8 mouse cellular contexts compared by ENCODE assay signal in the genomic region with DNA sequence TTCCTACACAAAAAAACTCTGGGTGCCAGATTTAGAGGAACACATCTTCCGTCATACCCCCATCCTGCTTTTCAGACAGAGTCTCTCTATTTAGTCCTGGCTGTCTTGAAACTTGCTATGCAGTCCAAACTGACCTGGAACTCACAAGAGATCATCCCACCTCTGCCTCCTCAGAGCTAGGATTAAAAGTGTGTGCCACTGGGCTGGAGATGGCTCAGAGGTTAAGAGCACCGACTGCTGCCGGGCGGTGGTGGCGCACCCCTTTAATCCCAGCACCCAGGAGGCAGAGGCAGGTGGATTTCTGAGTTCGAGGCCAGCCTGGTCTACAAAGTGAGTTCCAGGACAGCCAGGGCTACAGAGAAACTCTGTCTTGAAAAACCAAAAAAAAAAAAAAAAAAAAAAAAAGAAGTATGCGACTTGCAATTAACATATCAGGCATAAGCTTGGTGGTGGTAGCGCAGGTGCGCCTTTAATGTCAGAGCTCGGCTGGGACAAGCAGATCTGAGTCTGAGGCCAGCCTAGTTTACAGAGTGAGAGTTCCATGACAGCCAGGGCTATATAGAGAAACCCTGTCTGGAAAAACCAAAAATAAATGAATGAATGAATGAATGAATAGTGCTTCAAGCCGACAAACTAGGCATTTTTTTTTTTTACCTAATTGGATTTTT. TPM values are rescaled to one million over a fixed set of nuclear protein-coding genes. Genes with fewer than 3 reads are reported as not detected.
A peak's percentile ranks its signal among the peaks of the same experiment; 100 is the strongest.
DNase-seq lines count a peak whose midpoint lies in the region; ATAC-seq and TF ChIP-seq lines count a peak whose summit lies in the region.

No protein-coding gene starts in this region.

- H3K36me3 ChIP-seq in heart, embryonic 10.5 days, result peaks cover 10% of the 10 kb centered on the region
- peaks cover 41% of the 10 kb centered on the region for H3K36me3 ChIP-seq in E14TG2a.4 (ENCODE audit: insufficient read depth, low read length)
- peaks cover 9% of the 10 kb centered on the region; the same call in 1 of the 2 replicates for H3K36me3 ChIP-seq in forebrain, embryonic 12.5 days (replicated peaks)
- H3K36me3 ChIP-seq in liver, embryonic 13.5 days, result peaks cover 15% of the 10 kb centered on the region
- peaks cover 2% of the 10 kb centered on the region for H3K36me3 ChIP-seq in thymus, adult 2 months (ENCODE audit: control insufficient read depth, insufficient read depth, low read length)

- no peaks in the 10 kb centered on the region for H3K27me3 ChIP-seq in heart, embryonic 10.5 days (ENCODE audit: insufficient read depth, poor library complexity, severe bottlenecking)
- H3K27me3 ChIP-seq in E14TG2a.4 (ENCODE audit: insufficient read depth, low read length), result no peaks in the 10 kb centered on the region
- H3K27me3 ChIP-seq in forebrain, embryonic 12.5 days, result no peaks in the 10 kb centered on the region
- no peaks in the 10 kb centered on the region for H3K27me3 ChIP-seq in liver, embryonic 13.5 days
- H3K27me3 ChIP-seq in thymus, adult 2 months (ENCODE audit: control insufficient read depth, insufficient read depth, low read length), result no peaks in the 10 kb centered on the region

- no peak overlapping the region for H3K27ac ChIP-seq in heart, embryonic 10.5 days
- no peak overlapping the region for H3K27ac ChIP-seq in forebrain, embryonic 12.5 days
- H3K27ac ChIP-seq in liver, embryonic 13.5 days, result peak overlapping the region; percentile 94; the same call in 1 of the 2 replicates
- no peak overlapping the region for H3K27ac ChIP-seq in thymus, adult 2 months (ENCODE audit: control insufficient read depth, insufficient read depth, low read length)

- no peak for TF ChIP-seq CTCF in E14TG2a.4 (conservative IDR thresholded peaks at IDR 0.05; ENCODE audit: low read length)
- TF ChIP-seq CTCF in thymus, adult 2 months (IDR thresholded peaks at IDR 0.05; ENCODE audit: borderline replicate concordance, control insufficient read depth, extremely low read depth, insufficient read depth, low read length, poor library complexity), result no peak

- ATAC-seq in forebrain, embryonic 12.5 days (ENCODE audit: low FRiP score), result no peak
- no peak for ATAC-seq in liver, embryonic 13.5 days (ENCODE audit: low read depth)

- peak overlapping the region; percentile 97 for H3K4me3 ChIP-seq in heart, embryonic 10.5 days
- peak overlapping the region; percentile 99 for H3K4me3 ChIP-seq in E14TG2a.4 (replicated peaks; ENCODE audit: low read length)
- H3K4me3 ChIP-seq in forebrain, embryonic 12.5 days (replicated peaks), result peak overlapping the region; percentile 94
- H3K4me3 ChIP-seq in liver, embryonic 13.5 days (replicated peaks), result peak overlapping the region; percentile 93
- H3K4me3 ChIP-seq in thymus, adult 2 months (ENCODE audit: control insufficient read depth, insufficient read depth, low read length), result peak overlapping the region; percentile 28

- WGBS in heart, embryonic 10.5 days, result 32% methylated on average over 11 of the region's 11 CpGs
- WGBS in forebrain, embryonic 12.5 days, result 32% methylated on average over 11 of the region's 11 CpGs
- 15% methylated on average over 11 of the region's 11 CpGs for WGBS in liver, embryonic 13.5 days (ENCODE audit: insufficient replicate concordance)
- WGBS in thymus, adult 2 months, result 8% methylated on average over 11 of the region's 11 CpGs

- no peak for DNase-seq in heart, embryonic 10.5 days (ENCODE audit: low spot score)
- DNase-seq in heart, adult 18-20 months, result no peak
- peak; percentile 13 for DNase-seq in liver, embryonic 13.5 days
- DNase-seq in thymus, adult 2 months, result peak; percentile 47
- DNase-seq in ovary, postnatal 36 days (ENCODE audit: low spot score), result no peak
- no peak for DNase-seq in frontal cortex, postnatal 10 days (ENCODE audit: low spot score in 2 of 2)

- H3K4me1 ChIP-seq in heart, embryonic 10.5 days, result peaks cover 20% of the 10 kb centered on the region
- peaks cover 47% of the 10 kb centered on the region for H3K4me1 ChIP-seq in E14TG2a.4 (replicated peaks; ENCODE audit: low read depth, low read length)
- peaks cover 25% of the 10 kb centered on the region for H3K4me1 ChIP-seq in forebrain, embryonic 12.5 days
- peaks cover 43% of the 10 kb centered on the region for H3K4me1 ChIP-seq in liver, embryonic 13.5 days (replicated peaks)
- H3K4me1 ChIP-seq in thymus, adult 2 months (replicated peaks; ENCODE audit: control insufficient read depth, insufficient read depth, low read length), result peaks cover 8% of the 10 kb centered on the region

- no peak for TF ChIP-seq POLR2A in thymus, adult 2 months (IDR thresholded peaks at IDR 0.05; ENCODE audit: control insufficient read depth, extremely low read depth, insufficient read depth, low read length, poor library complexity)

- H3K4me2 ChIP-seq in forebrain, embryonic 12.5 days, result peak overlapping the region; percentile 77
- peak overlapping the region; percentile 90 for H3K4me2 ChIP-seq in liver, embryonic 13.5 days

- H3K9ac ChIP-seq in forebrain, embryonic 12.5 days, result peak overlapping the region; percentile 92
- H3K9ac ChIP-seq in liver, embryonic 13.5 days, result peak overlapping the region; percentile 96

- no peaks in the 10 kb centered on the region for H3K9me3 ChIP-seq in heart, embryonic 10.5 days
- no peaks in the 10 kb centered on the region for H3K9me3 ChIP-seq in E14TG2a.4 (ENCODE audit: low read length)
- H3K9me3 ChIP-seq in forebrain, embryonic 12.5 days, result no peaks in the 10 kb centered on the region
- H3K9me3 ChIP-seq in liver, embryonic 13.5 days (replicated peaks), result no peaks in the 10 kb centered on the region

RNA-seq across cellular contexts. Expression of a gene that starts 1.4 kb away (rescaled TPM):
- polyA plus RNA-seq in heart, embryonic 10.5 days (2016; fragmentation: Nextera tagmentation; extraction: Ambion mirVana), result 28.3 and 29.2 TPM in 2 replicates
- total RNA-seq in heart, adult 18-20 months (2021), result 10 to 100 TPM; 13.5 to 13.6 TPM
- polyA plus RNA-seq in forebrain, embryonic 12.5 days (2016; fragmentation: Nextera tagmentation; extraction: Ambion mirVana), result 53.5 and 65.1 TPM in 2 replicates
- 13.6 and 15.9 TPM in 2 replicates for polyA plus RNA-seq in liver, embryonic 13.5 days (2015; fragmentation: Nextera tagmentation; extraction: Ambion mirVana)
- polyA plus RNA-seq in thymus, adult 2 months (2012; rRNA removed), result 10.4 and 12.4 TPM in 2 replicates

RNA-seq across cellular contexts. Expression of a gene that starts 34.8 kb away (rescaled TPM):
- 16.2 and 21.3 TPM in 2 replicates for polyA plus RNA-seq in heart, embryonic 10.5 days (2016; fragmentation: Nextera tagmentation; extraction: Ambion mirVana)
- total RNA-seq in heart, adult 18-20 months (2021), result 10 to 100 TPM; 19.0 to 21.6 TPM
- polyA plus RNA-seq in forebrain, embryonic 12.5 days (2016; fragmentation: Nextera tagmentation; extraction: Ambion mirVana), result 32.4 and 33.2 TPM in 2 replicates
- polyA plus RNA-seq in liver, embryonic 13.5 days (2015; fragmentation: Nextera tagmentation; extraction: Ambion mirVana), result 9.1 and 10.7 TPM in 2 replicates
- 5.0 and 6.9 TPM in 2 replicates for polyA plus RNA-seq in thymus, adult 2 months (2012; rRNA removed)

Comparison
In these comparisons a context has a peak if more than half of its experiments do, and no peak if none do; other contexts are left out.
1. DNase-seq: peak in liver, embryonic 13.5 days (single experiment) and thymus, adult 2 months (single experiment); none in heart, embryonic 10.5 days (single experiment), heart, adult 18-20 months (0 of 2), ovary, postnatal 36 days (single experiment) and frontal cortex, postnatal 10 days (0 of 2).
2. H3K4me3 ChIP-seq: peak in every context shown above with its lines; median percentile 99 in E14TG2a.4; 97 in heart, embryonic 10.5 days; 94 in forebrain, embryonic 12.5 days; 93 in liver, embryonic 13.5 days; 28 in thymus, adult 2 months.